Mouse (Mus musculus): ENCODE measurements around the gene Gm26602.
A peak's percentile ranks its signal among the peaks of the same experiment; 100 is the strongest.

The Gm26602 gene

GRCm38 (mm10) chr10:79933145-79933679, 22.6 kb downstream of the Gm26602 start:
- DNase-seq (ENCODE audit: low read depth), result no peak

DNA sequence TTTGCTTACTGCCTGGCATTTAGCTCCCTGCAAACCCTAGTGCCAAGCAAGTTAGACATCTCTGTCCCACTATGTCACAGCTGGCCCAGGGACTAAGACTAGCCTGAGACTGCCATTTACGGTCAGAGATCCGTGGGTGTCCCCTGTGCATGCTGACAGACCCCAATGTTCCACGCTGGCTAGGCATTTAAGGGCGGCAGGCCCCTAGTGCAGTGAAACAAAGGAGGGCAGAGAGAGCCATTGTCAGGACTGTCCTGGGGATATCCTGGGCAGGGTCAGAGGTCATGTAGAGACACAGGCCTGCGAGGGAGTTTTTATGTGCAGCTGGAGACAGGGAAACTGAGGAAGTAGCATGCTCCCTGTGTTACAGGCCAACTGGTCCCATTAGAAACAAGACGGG, 23.2 kb downstream of the Gm26602 start:
- no peak for DNase-seq (ENCODE audit: low read depth)

- peak; percentile 55 for DNase-seq (ENCODE audit: low read depth)
Measured at GRCm38 (mm10) chr10:79934272-79934721, 23.6 kb downstream of the Gm26602 start.

DNA sequence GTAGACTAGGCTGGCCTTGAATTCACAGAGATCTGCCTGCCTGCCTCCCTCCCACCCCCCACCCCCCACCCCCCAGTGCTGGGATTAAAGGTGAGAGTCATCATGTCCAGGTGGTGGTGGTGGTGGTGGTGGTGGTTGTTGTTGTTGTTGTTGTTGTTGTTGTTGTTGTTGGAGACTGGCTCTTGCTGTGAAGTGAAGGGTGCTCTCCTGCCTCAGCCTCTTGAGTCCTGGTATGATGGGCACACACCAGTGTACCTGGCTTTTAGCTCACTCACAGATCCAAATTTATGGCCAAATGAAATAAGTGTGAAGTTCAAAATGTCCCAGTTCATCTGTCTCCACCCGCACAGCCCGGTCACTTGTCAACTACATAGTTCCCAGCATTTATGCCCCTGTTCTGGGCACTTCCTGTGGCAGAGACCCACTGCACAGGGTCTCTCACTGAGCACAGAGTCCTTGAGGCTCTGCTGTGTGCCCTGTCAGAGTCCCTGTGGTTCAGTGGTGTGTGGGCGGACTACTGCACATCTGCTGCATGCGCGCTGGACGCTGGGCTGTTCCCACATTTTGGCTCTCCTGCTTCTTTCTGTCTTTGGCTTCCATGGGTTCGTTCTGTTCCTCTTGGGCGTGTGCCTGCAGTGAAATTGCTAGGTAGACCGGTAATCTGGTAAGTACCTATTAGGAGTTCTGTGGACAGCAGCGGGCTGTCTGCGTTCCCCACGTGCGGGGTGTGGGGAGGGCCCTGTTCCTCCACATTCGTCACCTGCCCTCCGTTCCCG, 24.3 kb downstream of the Gm26602 start:
- no peak for DNase-seq (ENCODE audit: low read depth)

DNA sequence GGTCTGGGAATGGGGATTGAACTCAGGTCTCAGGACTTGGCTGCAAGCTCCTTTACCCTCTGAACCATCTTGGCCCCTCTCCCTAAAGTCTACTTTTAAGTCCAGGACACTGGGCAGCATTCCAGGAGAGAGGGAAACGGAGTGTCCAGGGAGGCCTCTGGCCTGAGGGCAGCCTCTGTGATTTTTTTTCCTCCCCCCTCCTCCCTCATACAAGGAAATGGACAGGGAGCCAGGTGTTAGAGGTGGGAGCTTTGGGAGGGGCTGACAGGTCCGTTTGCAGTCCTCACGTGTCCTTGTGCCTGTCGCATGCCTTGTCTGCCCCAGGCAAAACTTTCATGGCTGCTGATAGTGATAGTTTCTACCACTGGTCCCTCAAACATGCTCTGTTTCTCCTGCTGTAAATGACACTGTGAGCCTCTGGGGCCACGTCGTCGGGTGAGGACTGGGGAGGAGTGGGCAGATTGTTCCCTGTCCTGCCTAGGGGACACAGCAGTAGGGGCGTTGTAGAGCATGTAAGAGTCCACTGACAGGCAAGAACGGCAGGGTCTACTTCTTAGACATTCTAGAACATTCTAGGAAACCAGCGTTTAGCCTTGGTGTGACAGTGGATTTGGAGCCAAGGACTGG, 25.7 kb downstream of the Gm26602 start:
- peak; percentile 30 for DNase-seq (ENCODE audit: low read depth)

DNA sequence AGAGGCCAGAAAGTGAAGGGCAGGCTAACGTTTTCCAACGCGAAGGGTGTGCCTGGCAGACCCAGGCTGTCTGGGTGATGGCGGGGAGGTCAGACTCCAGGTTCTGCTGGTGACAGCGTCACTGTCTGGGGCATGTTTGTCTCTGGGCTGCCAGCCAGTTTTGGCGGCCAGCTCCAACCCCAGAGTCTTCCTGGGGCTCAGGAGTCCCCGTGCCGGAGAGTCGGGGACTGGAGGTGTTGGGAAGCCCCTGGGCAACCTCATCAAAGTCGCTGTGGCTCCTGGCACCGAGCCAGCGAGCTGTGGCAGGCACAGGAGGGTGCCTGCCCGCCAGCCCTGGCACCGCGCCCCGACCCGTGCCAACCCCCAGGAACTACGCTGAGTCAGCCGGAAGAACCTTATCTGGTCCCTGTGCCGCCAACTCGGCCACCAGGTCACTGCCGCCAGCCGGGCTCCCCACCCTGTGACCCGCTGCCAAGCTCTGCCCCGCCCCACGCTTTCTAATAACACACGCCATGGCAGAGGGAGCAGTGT, 26.3 kb downstream of the Gm26602 start:
- DNase-seq (ENCODE audit: low read depth), result no peak

GRCm38 (mm10) chr10:79937775-79938526, 27.3 kb downstream of the Gm26602 start:
- no peak for DNase-seq (ENCODE audit: low read depth)

GRCm38 (mm10) chr10:79940749-79941148, 30.1 kb downstream of the Gm26602 start:
- DNase-seq (ENCODE audit: low read depth), result no peak

DNA sequence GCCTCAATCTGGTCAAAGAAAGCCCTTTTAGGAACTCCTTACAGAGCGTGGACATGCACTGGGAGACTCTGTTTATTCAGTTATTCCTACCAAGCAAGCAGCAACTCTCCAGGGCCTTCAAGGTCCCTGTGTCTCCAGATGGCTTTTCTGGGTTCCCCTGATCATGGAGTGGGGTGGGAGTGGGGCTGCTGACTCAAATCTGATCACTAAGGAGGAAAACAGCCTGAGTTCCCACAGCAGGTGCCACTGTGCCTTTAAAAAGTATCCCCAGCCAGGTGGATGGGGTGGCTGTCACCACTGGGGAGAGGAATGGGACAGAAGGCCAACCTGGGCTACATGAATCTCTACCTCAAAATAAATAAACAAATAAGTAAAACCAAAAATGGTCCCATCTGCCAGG, 32.3 kb downstream of the Gm26602 start:
- DNase-seq (ENCODE audit: low read depth), result no peak

DNA sequence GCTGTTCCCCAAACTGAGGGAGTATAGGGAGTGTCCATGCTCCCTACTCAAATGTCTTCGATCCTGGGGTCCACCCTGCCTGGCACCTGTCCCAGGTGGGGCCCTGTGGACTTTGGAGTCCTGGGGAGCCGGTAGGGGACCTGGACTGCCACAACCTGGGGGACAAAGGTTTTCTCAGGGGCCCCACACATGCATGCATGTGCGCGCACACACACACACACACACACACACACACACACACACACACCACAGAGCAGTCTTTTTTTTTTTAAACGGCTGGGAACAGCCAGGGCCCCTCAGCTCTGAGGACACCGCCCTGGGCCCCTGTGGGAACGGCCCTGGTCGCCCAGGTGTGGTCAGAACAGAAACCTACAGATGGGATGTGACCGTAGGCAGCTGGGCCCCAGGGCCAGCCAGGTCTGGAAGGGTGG, 32.8 kb downstream of the Gm26602 start:
- no peak for DNase-seq (ENCODE audit: low read depth)

DNA sequence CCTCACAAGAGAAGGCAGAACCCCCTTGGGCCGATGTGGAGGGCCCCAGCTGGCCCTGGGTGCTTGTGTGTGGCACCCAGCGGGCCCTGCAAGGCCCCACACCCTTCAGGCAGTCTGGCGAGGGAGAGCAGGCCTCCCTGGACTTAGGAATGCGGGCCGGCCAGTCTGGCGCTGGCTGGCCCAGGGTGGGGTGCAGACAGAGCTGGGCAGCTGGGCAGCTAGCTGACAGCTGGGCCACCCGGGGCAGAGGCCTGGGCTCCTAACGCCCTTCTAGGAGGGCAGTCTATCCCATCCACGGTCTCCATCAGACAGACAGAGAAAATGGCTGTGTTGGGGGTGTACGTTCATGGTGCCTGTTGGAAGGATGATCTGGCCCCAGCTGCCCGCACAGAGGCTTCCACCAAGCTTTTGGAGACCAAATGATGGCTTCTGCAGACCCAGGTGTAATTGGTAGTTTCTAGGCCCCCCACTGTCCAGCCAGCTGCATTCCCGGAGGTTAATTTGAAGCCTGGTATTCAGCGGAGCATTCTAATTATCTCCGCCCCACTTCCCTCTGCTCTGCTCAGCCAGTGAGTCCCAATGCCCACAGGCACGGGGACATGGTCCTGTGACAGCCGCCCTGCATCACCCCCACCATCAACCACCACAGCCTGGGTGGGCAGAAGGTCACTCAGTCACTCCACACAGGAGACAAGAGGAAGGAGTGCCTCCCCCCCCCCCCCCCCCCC, 35.0 kb downstream of the Gm26602 start:
- no peak for DNase-seq (ENCODE audit: low read depth)

DNA sequence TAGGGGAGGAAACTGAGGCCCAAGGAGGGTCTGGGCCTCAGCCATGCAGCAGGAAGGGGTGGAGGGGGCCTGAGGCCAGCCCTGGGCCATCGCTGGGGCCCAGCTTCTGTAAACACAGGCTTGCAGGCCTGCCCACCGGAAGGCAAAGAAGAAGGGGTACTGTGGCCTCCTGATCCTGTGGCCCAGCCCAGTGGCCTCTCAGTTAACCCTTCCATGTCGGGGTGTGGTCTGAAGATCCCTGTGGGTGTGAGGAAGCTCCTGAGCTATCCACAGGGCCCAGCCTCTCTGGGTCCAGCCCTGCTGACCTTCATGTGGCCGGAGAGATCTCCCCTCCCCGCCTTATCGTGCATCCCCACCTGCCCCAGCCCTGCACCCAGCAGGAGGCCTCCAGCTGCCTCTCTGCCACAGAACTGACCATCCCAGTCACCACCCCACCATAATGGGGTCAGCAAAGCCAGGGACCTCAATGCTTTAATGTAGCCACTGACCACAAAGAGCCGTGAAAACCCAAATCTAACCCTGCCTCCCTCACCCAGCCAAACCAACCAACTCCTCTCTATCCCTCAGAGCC, 36.2 kb downstream of the Gm26602 start:
- DNase-seq (ENCODE audit: low read depth), result no peak

- DNase-seq (ENCODE audit: low read depth), result no peak
Measured at GRCm38 (mm10) chr10:79947502-79947901, 36.8 kb downstream of the Gm26602 start.

- no peak for DNase-seq (ENCODE audit: low read depth)
Measured at GRCm38 (mm10) chr10:79949873-79950272, 39.2 kb downstream of the Gm26602 start.

DNA sequence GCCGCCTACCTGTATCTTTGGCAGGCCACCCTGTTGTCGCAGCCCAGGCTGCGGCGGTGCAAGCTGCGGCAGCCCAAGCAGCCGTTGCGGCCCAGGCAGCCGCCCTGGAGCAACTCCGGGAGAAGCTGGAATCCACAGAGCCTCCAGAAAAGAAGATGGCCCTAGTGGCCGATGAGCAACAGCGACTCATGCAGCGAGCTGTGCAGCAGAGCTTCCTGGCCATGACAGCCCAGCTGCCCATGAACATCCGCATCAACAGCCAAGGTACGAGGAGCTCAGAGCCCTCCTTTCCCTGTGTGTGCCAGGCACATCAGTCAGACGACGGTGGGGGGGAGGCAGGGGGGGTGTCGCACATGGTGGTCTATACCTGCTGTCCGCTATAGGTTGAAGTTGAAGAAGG, 40.0 kb downstream of the Gm26602 start:
- DNase-seq (ENCODE audit: low read depth), result no peak

GRCm38 (mm10) chr10:79953946-79954345, 43.3 kb downstream of the Gm26602 start:
- DNase-seq (ENCODE audit: low read depth), result peak; percentile 53

DNA sequence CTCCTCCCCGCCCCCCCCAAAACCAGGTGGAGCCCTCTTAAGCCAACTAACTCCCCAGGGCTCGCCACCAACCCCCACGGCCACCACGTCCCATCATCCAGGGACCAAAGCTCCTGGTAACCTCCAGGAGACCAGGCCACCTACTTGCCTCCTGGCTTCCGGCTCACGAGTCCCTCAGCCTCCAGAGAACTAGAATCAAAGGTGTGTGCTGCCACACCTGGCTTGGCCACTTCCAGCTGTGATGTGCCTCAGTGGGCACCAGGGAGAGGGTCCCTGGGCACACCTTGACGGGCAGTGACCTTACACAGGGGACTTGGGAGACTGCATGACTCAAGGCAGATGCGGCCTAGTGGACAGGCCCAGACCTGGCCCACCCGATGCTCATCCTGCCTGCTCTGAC, 45.0 kb downstream of the Gm26602 start:
- no peak for DNase-seq (ENCODE audit: low read depth)

- DNase-seq (ENCODE audit: low read depth), result no peak
Measured at GRCm38 (mm10) chr10:79956643-79957154, 46.0 kb downstream of the Gm26602 start.

DNA sequence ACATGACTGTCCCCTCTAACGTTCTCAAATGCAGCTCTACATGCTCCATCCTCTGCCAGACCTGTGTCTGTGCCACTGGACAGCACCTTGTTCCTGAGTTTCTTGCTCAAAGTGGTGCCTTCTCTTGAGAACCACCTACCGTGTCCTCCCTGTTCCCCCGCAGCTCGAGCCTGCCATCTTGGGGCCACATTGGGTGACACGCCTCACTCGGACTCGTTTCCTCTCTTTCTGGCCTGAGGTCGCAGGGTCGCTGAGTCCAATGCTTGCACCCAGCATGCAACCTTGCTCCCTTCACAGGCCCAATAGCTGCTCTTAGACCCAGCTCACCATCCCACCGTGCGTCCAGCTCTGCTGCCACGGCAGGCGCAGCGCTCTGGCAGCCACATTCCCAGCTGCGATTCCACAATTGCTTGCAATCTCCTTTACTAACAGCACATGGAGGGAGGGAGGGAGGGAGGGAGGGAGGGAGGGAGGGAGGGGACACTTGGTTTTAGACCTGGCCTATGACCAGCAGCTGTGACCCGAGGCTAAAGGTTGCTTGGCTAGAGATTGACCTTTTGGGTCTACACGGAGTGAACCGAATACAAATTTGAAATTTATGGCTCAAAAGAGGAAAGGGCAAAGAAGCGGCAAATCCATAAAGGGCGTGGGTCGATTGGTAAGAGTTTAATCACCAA, 47.6 kb downstream of the Gm26602 start:
- peak; percentile 87 for DNase-seq (ENCODE audit: low read depth)

- peak; percentile 23 for DNase-seq (ENCODE audit: low read depth)
Measured at GRCm38 (mm10) chr10:79959412-79959811, 48.8 kb downstream of the Gm26602 start.
